Mouse (Mus musculus): ENCODE measurements around the gene Zmat5. TPM values are rescaled to one million over a fixed set of nuclear protein-coding genes. Genes with fewer than 3 reads are reported as not detected.

Gene Zmat5
- polyA plus RNA-seq (2014; fragmentation: Illumina TruSeq; extraction: RNeasy Lipid Tissue Mini Kit (QIAGEN cat#74804); ENCODE audit: low read depth, low replicate concordance): not detected

DNA sequence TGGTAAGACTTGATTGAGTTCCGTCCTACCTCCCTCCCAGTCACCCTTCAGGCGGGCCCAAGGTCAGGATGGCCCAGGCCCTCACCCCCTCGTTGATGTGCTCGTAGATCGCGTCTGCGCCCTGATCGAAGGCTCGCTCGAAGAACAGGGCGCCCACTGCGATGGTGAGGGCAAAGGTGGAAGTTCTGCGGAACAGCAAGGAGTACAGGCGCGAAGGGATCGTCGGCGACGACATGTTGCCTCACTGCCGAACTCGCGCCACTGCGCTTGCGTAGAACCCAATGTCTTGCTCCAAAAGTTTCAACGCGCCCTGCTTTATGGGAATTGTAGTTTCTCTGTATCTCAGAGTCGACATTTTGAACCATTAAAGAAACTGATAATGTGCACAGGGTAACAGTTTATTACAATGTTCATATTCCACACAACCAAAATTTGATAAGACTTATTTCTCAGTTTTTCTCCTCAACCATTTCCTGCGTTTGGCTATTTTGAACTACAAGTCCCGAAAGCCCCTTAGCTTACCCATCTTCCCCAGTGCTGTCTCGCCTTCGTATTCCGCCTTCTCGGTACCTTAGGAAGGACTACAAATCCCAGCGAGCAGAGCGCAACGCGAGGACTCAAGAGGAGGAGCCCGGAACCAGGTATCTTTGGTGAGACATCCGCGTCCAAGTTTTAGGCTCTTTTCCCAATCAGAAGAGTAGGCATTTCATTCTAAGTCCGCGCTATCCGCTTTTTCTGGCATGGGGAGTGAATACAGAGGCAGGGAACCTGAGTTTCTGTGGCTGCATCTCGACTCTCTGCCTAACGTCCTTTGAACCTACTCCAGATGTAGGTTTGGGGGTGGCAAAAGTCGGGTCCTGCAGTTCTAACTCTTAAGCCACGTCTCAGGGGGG lies at the start of gene Zmat5, which contains the start of gene Uqcr10:
Gene Zmat5, plus strand, starts transcription at position 607 of the 893 bp plus-strand sequence.
Gene Uqcr10, minus strand, starts transcription at position 271 of the 893 bp plus-strand sequence.

DNA sequence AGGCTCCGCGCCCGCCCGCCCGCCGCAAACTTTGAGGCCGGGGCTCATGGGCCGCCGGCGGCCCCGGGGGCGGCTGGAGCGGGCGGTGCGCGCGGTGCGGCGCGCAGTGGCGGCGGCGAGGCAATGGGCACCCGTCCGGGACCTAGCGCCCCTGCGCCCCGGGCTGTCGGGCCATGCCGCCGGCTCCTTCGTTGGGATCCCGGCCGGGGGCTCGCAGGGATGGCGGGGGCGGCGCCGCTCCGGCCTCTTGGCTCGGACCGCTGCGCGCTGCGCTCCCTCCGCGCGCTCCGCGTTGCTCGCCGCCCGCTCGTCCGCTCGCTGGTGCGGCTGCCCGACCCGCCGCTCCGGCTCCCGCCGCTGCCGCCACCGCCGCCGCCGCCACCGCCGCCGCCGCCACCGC lies 42.3 kb downstream of the Zmat5 start, which contains the start of gene Cabp7:
Gene Cabp7, minus strand, starts transcription at position 46 of the 400 bp plus-strand sequence.

Other genes starting within 250 kb of the Zmat5 start
- gene Mtmr3, start 109.8 kb upstream of the Zmat5 start, polyA plus RNA-seq (2014; fragmentation: Illumina TruSeq; extraction: RNeasy Lipid Tissue Mini Kit (QIAGEN cat#74804); ENCODE audit: low read depth, low replicate concordance): 16.1 TPM
- gene Gm11032, start 84.6 kb upstream of the Zmat5 start, polyA plus RNA-seq (2014; fragmentation: Illumina TruSeq; extraction: RNeasy Lipid Tissue Mini Kit (QIAGEN cat#74804); ENCODE audit: low read depth, low replicate concordance): not detected
- 46.7 TPM for gene Ascc2, start 66.9 kb upstream of the Zmat5 start, polyA plus RNA-seq (2014; fragmentation: Illumina TruSeq; extraction: RNeasy Lipid Tissue Mini Kit (QIAGEN cat#74804); ENCODE audit: low read depth, low replicate concordance)
- gene Uqcr10, start 336 bp upstream of the Zmat5 start, polyA plus RNA-seq (2014; fragmentation: Illumina TruSeq; extraction: RNeasy Lipid Tissue Mini Kit (QIAGEN cat#74804); ENCODE audit: low read depth, low replicate concordance): 21.5 TPM
- gene Cabp7, start 42.1 kb downstream of the Zmat5 start, polyA plus RNA-seq (2014; fragmentation: Illumina TruSeq; extraction: RNeasy Lipid Tissue Mini Kit (QIAGEN cat#74804); ENCODE audit: low read depth, low replicate concordance): not detected
- 138 TPM for gene Nf2, start 144.9 kb downstream of the Zmat5 start, polyA plus RNA-seq (2014; fragmentation: Illumina TruSeq; extraction: RNeasy Lipid Tissue Mini Kit (QIAGEN cat#74804); ENCODE audit: low read depth, low replicate concordance)
- gene Nipsnap1, start 169.3 kb downstream of the Zmat5 start, polyA plus RNA-seq (2014; fragmentation: Illumina TruSeq; extraction: RNeasy Lipid Tissue Mini Kit (QIAGEN cat#74804); ENCODE audit: low read depth, low replicate concordance): 4.2 TPM
- gene Thoc5, start 190.6 kb downstream of the Zmat5 start, polyA plus RNA-seq (2014; fragmentation: Illumina TruSeq; extraction: RNeasy Lipid Tissue Mini Kit (QIAGEN cat#74804); ENCODE audit: low read depth, low replicate concordance): 35.7 TPM
- 1.4 TPM for gene Nefh, start 243.4 kb downstream of the Zmat5 start, polyA plus RNA-seq (2014; fragmentation: Illumina TruSeq; extraction: RNeasy Lipid Tissue Mini Kit (QIAGEN cat#74804); ENCODE audit: low read depth, low replicate concordance)